Mouse (Mus musculus): Measurements from ENCODE around the gene Zp3r.
A peak's percentile ranks its signal among the peaks of the same experiment; 100 is the strongest.
"Not testable (repeated sequence)": the region's sequence is repeated elsewhere in the genome, so short reads cannot be mapped to it uniquely, and the experiment has no call there.

Gene Zp3r

DNA sequence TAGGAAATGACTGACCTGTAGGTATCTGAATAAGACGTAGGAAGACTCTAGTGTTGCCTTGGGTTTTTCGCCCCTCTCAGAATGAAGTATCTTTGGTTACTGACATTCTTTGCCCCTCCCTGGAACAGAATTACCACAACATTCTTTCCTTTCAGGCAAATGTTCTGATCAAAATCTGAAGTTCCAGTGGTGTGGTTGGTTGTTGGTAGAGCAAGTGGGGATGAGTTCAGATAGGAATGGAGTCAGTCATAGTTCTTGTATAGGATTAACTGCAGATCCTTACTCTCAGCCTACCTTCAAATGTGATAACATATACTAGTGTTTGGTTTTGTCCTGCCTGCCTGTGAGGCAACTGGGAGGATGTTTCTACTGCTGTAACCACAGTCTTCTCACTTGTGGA is at the start of gene Zp3r:
Zp3r (minus strand) TSS at position 101 of the 400 bp plus-strand sequence.
- DNase-seq, result no peak

DNA sequence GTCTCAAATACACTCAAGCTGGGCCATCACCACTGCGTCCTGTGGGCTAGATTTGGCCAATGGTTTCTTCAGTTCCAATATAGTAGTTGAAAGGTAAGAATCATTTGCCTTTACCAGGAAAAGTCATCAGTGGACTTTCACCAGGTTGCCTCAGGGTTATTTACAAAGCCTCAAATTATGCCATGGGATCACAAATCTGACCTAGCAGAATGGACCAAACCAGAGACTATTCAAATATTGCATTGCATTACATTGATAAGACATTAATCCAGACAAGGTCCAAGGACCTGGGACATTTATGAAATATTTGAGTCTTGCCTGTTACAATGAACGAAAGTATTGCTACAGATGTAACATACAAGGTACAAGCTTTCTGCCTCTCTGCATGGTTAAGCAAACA is 49.1 kb upstream of the Zp3r start:
- no peak for DNase-seq

DNA sequence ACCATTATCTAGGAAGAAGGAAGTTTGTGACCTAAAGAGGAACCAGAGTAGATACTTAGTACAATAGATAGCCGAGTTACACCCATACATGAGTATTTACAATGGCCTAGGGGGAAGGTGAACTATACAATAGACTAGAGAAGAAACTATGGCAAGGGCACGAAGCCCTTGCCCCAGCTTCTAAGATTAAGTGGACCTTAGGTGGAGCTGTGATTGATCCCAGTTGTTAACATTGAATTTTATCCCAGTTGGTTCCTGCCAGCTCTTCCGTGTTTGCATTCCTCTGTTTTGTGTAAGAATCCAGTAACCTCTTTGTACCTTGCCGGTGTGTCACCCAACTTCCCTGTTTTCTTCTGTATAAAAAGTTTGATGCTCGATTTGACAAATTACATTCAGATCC is 34.2 kb upstream of the Zp3r start:
- not testable (repeated sequence) for DNase-seq

DNA sequence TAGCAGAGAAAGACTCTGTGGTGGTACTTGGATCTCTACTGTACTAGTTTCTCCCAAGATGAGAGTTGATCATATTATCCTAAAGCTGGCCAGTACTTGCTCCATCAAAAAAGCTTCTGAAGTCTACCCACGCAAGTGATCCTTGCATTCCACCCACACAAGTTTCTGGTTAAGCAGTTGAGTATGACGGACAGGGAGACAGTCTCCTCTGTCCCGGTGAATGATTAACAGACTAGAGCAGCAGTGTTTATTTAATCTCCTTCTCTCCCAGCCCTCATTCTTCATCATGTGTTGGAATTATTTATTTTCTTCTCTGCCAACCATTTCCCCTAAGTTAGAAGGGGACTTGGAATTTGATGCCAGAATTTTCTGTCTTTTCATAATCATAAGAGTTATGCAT is 32.0 kb upstream of the Zp3r start, which contains the start of gene C4bp:
C4bp (minus strand) TSS at position 179 of the 400 bp plus-strand sequence.
- peak; percentile 27 for DNase-seq

DNA sequence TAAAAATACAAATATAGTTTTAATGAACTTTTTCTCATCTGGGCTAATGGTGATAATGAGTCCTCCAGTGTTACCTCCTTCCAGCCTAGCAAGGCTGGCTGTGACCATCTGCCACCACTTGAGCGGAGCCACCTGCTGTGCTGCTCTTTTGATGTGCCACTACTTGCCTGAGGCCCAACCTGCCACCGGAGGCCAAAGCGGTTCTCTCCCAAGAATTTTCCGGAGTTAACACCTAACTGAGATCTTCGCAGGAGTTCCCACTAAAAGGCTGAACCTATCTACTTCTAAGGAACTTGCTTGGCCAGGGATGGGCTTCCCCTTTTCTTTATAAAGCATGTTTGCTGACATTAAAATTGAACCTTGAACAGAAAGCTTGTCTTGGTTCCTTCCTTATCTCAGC is 30.2 kb upstream of the Zp3r start:
- DNase-seq, result not testable (repeated sequence)

DNA sequence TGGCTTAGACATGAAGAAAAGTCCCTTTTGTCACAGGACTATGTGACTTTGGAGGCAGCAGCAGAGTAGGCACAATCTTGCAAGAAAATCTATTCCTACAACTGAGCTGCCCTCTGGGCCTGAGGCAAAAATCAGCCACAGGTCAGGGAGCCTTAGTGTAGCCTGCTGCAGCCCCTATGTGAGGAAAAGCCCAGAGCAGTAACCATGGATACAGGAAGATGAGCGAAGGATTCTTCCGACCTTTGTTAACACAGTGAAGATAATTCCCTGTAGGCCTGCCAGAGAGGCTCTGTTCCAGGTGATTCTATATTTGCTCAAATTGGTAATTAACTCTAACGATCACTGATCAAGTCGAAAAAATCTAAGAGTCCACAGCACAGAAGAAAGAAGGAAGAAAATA is 14.7 kb upstream of the Zp3r start:
- DNase-seq, result no peak

DNA sequence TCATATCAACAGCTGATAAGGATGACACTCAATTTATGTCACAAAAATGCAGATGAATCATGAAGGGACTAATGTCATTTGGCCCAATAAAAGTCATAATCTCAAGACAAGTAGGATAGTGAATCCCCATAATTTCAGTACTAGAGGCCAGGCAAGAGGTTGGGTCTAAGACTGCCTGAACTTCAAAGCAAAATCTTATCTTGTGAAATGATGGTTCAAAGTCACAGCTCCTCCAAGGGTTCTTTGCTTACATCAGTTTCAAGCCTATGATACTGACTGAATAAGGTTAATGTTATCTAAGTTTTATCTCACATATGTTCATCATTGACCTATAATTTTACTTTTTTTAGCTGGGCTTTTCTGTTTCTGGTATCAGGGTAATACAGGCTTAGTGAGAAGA is 11.5 kb upstream of the Zp3r start:
- DNase-seq, result no peak

DNA sequence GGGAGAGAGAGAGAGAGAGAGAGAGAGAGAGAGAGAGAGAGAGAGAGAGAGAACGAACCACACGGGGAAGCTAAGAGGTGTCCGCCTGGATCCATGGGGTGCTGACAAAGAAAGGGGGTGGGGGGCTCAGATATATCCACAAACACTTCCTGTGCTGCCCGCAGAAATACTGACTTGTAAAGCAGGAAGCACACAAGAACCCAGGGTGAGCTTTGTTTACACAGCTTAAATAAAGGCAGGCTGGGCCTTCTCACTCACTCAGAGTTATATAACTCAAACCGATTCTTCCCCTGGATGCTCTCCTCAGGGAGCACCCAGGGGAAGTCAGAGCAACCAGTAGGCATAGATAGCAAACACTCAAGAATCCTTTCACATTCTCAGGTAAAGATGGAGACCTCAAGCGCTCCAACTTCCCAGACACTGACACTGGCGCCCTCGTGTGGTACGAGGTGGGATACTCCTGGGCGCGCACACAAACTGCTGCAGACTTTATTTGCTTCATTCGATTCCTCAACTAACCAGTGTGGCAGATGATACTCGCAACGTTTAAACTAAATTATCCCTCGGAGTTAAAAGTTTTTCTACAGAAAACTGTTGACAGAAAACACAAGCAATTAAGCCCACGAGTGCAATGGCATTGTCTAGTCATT is 4.5 kb upstream of the Zp3r start:
- DNase-seq, result peak; percentile 73

DNA sequence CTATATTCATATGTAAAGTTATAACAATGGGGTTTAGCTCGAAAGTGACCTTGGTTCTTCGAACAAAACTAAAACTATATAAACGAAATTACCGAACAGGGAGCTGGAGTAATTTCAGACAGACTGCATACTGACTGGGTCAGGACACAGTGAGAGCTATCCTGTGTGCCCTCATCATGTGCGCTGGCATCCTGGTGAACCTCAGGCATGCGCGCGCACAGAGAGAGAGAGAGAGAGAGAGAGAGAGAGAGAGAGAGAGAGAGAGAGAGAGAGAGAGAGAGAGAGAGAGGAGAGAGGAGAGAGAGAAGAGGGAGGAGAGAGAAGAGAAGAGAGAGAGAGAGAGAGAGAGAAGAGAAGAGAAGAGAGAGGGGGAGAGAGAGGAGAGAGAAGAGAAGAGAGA is 3.9 kb upstream of the Zp3r start:
- no peak for DNase-seq

DNA sequence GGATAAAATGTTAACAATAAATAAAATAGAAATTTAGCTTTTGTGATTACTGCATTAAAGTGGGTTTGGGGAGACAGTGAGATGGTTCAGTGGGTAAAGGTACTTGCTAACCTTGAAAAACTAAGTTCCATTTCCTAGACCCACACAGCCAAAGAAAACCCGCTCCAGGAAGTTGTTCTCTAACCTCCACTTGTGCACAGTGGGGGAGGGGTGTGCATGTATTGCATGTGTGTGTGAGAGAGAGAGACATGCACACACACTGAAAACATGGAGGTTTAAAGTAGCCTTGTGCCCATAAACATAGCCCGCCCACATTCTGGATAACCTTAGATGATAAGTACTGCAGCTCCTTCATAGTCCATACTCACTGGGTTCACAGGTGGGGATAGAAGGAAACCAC is 33.1 kb downstream of the Zp3r start:
- DNase-seq, result no peak

DNA sequence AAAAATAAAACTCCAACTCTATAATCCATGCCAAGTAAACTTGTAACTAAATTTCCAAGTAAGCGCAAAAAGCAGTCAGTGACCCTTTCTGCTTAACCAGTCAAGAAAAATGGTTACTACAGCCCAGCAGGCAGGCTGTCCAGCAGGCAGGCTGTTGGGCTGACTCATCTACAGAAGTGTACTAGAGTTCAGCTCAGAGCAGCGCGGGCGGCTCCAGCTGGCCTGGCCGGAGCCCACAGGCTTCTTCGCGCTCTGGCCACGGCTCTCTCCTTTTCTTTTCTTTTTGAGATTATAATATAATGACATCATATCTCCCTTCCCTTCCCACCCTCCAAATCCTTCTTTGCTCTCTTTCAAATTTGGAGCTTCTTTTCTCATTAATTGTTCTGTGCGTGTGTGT is 40.8 kb downstream of the Zp3r start:
- DNase-seq, result peak; percentile 13

DNA sequence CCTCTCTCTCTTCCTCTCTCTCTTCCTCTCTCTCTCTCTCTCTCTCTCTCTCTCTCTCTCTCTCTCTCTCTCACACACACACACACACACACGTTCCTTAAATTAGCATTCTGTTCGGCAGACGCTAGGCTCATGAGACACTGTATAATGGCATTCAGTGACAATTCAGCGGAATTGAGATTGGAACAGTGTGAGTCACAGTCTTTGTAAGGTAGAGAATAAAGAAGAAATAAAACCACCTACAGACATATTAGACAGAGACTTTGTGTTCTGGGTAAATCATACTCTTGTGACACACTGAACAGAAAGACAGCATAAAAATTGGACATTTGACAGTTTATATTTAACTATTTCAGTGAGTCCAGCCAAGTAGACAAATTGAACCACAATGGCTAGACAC is 53.0 kb downstream of the Zp3r start:
- DNase-seq, result no peak

DNA sequence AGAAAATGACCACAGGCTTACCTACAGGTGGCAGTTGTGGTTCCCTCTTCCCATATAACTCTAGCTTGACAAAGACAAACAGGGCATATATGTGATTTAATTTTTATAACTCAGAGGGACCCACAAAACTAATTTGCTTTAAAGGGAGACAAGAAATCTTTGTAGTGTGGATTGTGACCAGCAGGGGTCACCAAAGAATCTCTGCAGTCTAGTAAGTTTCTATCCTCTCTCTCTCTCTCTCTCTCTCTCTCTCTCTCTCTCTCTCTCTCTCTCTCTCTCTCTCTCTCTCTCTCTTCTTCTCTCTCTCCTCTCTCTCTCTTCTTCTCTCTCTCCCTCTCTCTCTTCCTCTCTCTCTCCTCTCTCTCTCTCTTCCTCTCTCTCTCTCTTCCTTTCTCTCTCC is 53.5 kb downstream of the Zp3r start:
- peak; percentile 27 for DNase-seq

DNA sequence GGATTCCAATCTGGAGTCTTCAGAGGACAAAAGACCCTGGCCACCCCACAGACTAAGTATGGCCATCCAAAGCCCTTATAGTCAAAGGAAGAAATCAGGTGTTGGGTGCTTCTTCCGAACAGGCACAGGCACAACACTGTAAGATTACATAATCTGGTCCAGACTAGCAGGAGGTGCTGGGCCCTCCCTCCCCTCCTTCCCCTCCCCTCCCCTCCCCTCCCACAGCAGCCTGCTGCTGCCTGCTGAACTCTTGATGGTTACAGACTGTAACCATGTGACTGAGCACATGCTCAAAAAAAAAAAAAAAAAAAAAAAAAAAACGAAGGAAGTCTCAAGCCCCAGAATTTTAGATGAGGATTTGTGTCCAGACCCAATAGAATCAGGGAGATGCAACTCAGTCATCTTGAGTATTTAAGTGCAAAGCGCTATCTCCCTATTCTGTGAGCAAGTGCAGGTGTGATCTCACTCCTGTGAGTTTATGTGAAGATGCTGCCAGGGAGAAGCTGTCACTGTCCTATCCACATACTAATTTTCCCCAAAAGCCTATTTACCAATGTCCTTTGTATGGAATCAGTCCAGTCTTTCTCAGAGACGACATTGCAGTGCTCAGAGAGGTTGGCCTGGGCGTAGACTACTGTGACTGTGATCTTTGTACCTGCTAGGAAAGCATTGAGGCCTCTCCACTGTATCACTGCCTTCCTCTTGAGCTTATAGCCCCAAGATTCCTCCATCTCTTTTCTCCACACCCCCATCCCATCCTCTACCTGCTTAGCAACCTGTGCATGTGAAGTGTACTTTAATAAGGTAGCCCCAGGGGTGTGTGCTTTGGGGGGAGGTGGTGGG is 77.8 kb downstream of the Zp3r start:
- DNase-seq, result no peak

DNA sequence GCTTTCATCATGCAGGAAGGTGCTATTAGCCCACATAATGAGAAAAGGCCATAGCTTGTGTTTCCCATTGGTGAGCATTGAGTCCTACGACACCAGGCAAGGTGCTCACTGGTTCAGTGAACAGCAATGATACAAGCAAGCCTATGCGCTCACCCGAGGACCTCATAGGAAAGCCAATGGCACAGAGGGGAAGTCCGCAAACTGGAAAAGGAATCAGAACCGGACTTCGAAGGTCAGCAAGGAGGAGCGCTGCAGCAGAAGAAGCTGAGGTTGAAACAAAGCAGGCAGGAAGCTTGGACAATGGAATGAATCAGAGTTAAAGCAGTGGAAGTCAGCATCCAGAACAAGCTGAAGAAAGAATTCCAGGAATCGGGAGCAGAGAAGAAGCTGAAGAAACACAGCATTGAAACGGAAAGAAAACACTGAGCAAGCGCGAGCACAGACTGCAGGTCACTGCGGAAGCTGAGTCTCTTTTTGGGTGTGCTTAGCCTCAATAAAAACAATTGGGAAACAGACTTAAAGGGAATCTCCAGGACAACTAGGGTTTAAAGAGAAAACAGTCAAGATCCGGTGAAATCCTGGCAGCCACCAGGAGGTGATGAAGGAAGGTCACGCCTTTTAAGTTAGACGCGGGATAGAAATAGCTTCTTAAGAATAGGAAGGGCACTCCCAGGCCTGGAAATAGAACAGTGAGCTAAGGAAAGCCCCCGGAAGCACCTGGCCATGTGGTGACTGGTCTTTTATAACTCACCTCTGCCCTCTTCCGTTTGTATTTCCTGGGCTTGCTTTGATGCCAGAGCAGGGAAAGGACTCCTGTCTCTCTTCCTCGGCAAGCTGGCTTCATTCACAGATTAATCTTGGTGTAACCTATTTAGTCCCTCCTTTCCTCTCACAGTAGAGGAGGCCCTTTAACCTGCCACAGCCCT is 78.9 kb downstream of the Zp3r start:
- DNase-seq, result peak; percentile 64

DNA sequence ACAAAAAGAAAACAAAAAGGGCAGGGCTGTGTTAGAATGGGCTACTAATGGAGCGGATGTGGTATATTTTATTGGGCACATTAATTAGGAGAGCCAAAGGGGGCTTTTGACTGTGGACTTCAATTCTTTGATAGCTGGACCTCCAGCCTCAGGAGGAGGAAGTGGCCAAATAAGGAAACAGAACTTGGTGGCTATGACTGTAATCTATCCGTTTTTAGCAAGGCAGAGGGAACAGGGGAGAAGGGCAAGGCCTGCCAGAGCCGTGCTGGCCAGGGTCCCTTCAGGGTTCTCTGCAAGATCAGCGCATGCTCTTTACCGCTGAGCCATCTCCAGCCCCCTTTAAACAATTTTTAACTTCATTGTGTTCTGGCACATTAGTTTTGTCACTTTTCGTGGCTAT is 79.7 kb downstream of the Zp3r start:
- DNase-seq, result no peak

DNA sequence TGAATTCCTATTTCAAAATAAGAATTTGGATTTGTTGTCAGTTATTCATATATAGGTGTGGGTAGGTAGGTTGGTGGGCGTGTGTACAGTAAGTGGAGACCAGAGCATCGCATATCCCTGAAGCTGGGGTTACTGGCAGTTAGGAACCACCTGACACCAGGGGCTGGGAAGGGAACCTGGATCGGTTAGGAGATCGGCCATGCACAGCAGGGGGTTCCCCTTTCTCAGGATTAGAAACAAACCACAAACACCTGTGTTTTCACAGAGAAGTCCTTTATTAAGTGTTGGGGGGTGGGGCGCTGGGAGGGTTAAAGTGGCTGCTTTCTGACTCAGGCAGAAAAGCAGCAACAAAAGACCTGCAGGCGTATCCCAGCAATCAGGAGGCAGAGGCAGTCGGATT is 80.3 kb downstream of the Zp3r start:
- no peak for DNase-seq

DNA sequence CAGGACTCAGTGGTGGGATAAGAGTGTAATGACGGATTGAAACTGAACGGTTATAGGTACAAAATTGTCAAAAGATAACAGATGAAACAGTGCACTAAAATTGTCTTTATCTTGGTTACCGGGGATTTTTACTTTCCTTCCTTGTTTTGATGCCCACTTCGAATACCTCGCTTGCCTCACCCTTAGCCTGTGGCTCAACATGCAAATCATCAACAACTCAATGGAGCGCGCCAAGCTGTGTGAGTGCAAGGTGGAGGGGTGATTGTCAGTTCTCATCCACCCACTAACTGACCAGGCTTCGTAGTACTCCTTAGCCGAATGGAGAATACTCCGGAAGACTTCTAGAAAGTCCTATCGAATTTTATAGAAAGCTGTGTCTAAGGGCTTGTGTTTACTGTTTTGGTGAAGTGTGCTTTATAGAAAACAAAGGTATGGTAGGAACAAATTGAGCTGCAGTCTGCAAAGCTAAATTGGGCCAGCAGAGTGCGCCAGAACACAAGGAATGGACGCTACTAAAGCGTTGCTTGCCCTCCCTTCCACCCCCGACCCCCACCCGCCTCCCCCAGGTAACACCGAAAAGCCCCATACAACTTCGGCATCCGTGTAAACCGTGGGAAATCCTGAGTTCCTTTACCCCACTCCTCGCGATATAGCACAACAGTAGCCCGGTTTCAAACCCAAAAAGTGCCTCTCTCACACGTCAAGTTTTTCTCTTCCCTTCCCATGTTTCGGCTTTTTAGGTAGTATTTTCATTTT is 81.6 kb downstream of the Zp3r start:
- peak; percentile 53 for DNase-seq

Data from kidney, postnatal 14 days (tissue).